Comparison of ENCODE assay signal across 12 mouse cellular contexts in genomic region chr7:49741474-49741873, GRCm38 (mm10). TPM values are rescaled to one million over a fixed set of nuclear protein-coding genes. Genes with fewer than 3 reads are reported as not detected.
DNase-seq lines count a peak whose midpoint lies in the region; ATAC-seq and TF ChIP-seq lines count a peak whose summit lies in the region.
"Had no signal": no experiment of that assay in that cellular context is flagged by ENCODE, and none has a peak within 500 bp of the region (broad histone marks: within the 10 kb centered on the region; RNA-seq: fewer than 3 reads in every experiment).

No protein-coding gene starts in this region.

- H3K27ac ChIP-seq in kidney, embryonic 14.5 days (ENCODE audit: low read depth, low read length): no peak overlapping the region
- peak overlapping the region; percentile 67 for H3K27ac ChIP-seq in spleen, adult 2 months (ENCODE audit: insufficient read depth, low read length)
- H3K27ac ChIP-seq in hindbrain, embryonic 13.5 days: no peak overlapping the region
- H3K27ac ChIP-seq: forebrain, embryonic 13.5 days; liver, embryonic 14.5 days had no signal

- H3K4me3 ChIP-seq in kidney, embryonic 14.5 days (ENCODE audit: low read length): no peak overlapping the region
- no peak overlapping the region for H3K4me3 ChIP-seq in spleen, adult 2 months (ENCODE audit: extremely low read depth, insufficient read depth, insufficient read length)
- no peak overlapping the region for H3K4me3 ChIP-seq in hindbrain, embryonic 13.5 days
- H3K4me3 ChIP-seq: forebrain, embryonic 13.5 days had no signal

- no peak for DNase-seq in kidney, adult 9 months
- peak in 1 of 2 experiments; percentile 29 for DNase-seq in spleen, adult 2 months (ENCODE audit: low read depth in 1 of 2, low spot score in 2 of 2)
- no peak for DNase-seq in spleen, postnatal 10 days (ENCODE audit: low spot score in 2 of 2)
- DNase-seq in layer of hippocampus, adult 8-10 months (ENCODE audit: low spot score in 2 of 2): no peak
- no peak for DNase-seq in right cerebral cortex, postnatal 10 days (ENCODE audit: low spot score in 2 of 2)
- DNase-seq: adrenal gland, adult 2 months; gastrocnemius, postnatal 14 days; right cerebral cortex, postnatal 4 days had no signal

- no peaks in the 10 kb centered on the region for H3K27me3 ChIP-seq in kidney, embryonic 14.5 days (ENCODE audit: control insufficient read depth, insufficient read depth, low read length)
- H3K27me3 ChIP-seq in spleen, adult 2 months (ENCODE audit: control insufficient read depth, insufficient read depth, low read length): no peaks in the 10 kb centered on the region
- peaks cover 94% of the 10 kb centered on the region for H3K27me3 ChIP-seq in hindbrain, embryonic 13.5 days

- ATAC-seq in kidney, embryonic 14.5 days (ENCODE audit: low FRiP score, low TSS enrichment): no peak
- ATAC-seq in hindbrain, embryonic 13.5 days (ENCODE audit: low FRiP score): peak; percentile 39; the same call in 1 of the 2 replicates
- ATAC-seq: forebrain, embryonic 13.5 days had no signal

- no peaks in the 10 kb centered on the region for H3K36me3 ChIP-seq in kidney, embryonic 14.5 days (ENCODE audit: control insufficient read depth, insufficient read depth, low read length)
- no peaks in the 10 kb centered on the region for H3K36me3 ChIP-seq in spleen, adult 2 months (ENCODE audit: control insufficient read depth, insufficient read depth, low read length)
- H3K36me3 ChIP-seq in hindbrain, embryonic 13.5 days: no peaks in the 10 kb centered on the region

- H3K4me2 ChIP-seq in kidney, embryonic 14.5 days (replicated peaks; ENCODE audit: low read depth, low read length): 0 out of 2 replicates have a peak overlapping the region, but pooled peaks have one; percentile 0
- H3K4me2 ChIP-seq in hindbrain, embryonic 13.5 days: no peak overlapping the region
- H3K4me2 ChIP-seq: forebrain, embryonic 13.5 days had no signal

- no peak for TF ChIP-seq POLR2A in spleen, adult 2 months (IDR thresholded peaks at IDR 0.05; ENCODE audit: low read depth, low read length)

- 12% methylated on average over 5 of the region's 5 CpGs for WGBS in kidney, embryonic 14.5 days
- WGBS in spleen, adult 2 months: 10% methylated on average over 5 of the region's 5 CpGs
- WGBS in hindbrain, embryonic 13.5 days: 38% methylated on average over 5 of the region's 5 CpGs

- no peak overlapping the region for H3K9ac ChIP-seq in kidney, embryonic 14.5 days (ENCODE audit: low read depth, low read length)
- H3K9ac ChIP-seq in hindbrain, embryonic 13.5 days: no peak overlapping the region
- H3K9ac ChIP-seq: forebrain, embryonic 13.5 days; liver, embryonic 14.5 days had no signal

- no peaks in the 10 kb centered on the region for H3K9me3 ChIP-seq in kidney, embryonic 14.5 days (ENCODE audit: control insufficient read depth, low read length)
- H3K9me3 ChIP-seq in hindbrain, embryonic 13.5 days: 0 out of 2 replicates have a peak, but pooled peaks cover 3% of the 10 kb centered on the region
- H3K9me3 ChIP-seq: forebrain, embryonic 13.5 days had no signal

- no peaks in the 10 kb centered on the region for H3K4me1 ChIP-seq in kidney, embryonic 14.5 days (ENCODE audit: control insufficient read depth, insufficient read depth, low read length)
- peaks cover 5% of the 10 kb centered on the region; the same call in 1 of the 2 replicates for H3K4me1 ChIP-seq in spleen, adult 2 months (ENCODE audit: control insufficient read depth, insufficient read depth, insufficient read length)
- H3K4me1 ChIP-seq in hindbrain, embryonic 13.5 days (replicated peaks): peaks cover 21% of the 10 kb centered on the region

- TF ChIP-seq CTCF in spleen, adult 2 months (IDR thresholded peaks at IDR 0.05; ENCODE audit: extremely low read depth, insufficient read depth, insufficient read length, insufficient replicate concordance): no peak

RNA-seq across cellular contexts. Expression of gene Htatip2, which starts 17.4 kb away (rescaled TPM):
- 6.5 and 6.8 TPM in 2 replicates for polyA plus RNA-seq in kidney, embryonic 14.5 days (2014; fragmentation: Nextera tagmentation; extraction: Ambion mirVana)
- polyA plus RNA-seq in spleen, adult 2 months (2012; rRNA removed): 5.2 and 6.4 TPM in 2 replicates
- 3.1 and 3.5 TPM in 2 replicates for polyA plus RNA-seq in hindbrain, embryonic 13.5 days (2015; fragmentation: Nextera tagmentation; extraction: Ambion mirVana)
- total RNA-seq in layer of hippocampus, adult 8-10 months (2022): 10 to 100 TPM; 10.9 to 14.8 (median 13.7) TPM

RNA-seq across cellular contexts. Expression of gene Prmt3, which starts 36.7 kb away (rescaled TPM):
- 65.0 and 82.8 TPM in 2 replicates for polyA plus RNA-seq in kidney, embryonic 14.5 days (2014; fragmentation: Nextera tagmentation; extraction: Ambion mirVana)
- polyA plus RNA-seq in spleen, adult 2 months (2012; rRNA removed): 17.1 and 44.4 TPM in 2 replicates
- polyA plus RNA-seq in hindbrain, embryonic 13.5 days (2015; fragmentation: Nextera tagmentation; extraction: Ambion mirVana): 50.8 and 52.5 TPM in 2 replicates
- total RNA-seq in layer of hippocampus, adult 8-10 months (2022): 10 to 100 TPM; 33.1 to 41.9 (median 33.6) TPM
